Mouse (Mus musculus): ENCODE measurements around the gene Sp100. TPM values are rescaled to one million over a fixed set of nuclear protein-coding genes. Genes with fewer than 3 reads are reported as not detected.

Sp100 gene
- polyA plus RNA-seq, 1 experiment from 2014 or later, result 10.2 TPM

GRCm38 (mm10) chr1:85751932-85752680 is 102.3 kb downstream of the Sp100 start:
- DNase-seq (ENCODE audit: low spot score) (no peak), ATAC-seq (no peak)
- no peak overlapping the region for H3K4me2 ChIP-seq (replicated peaks; ENCODE audit: low read depth, low read length)
- 74% methylated on average over 11 of the region's 11 CpGs for WGBS
- H3K4me3 ChIP-seq (ENCODE audit: low read depth, low read length), result no peak overlapping the region
- no peak for TF ChIP-seq EP300 (IDR thresholded peaks at IDR 0.05)
- no peaks in the 10 kb centered on the region for H3K36me3 ChIP-seq (ENCODE audit: insufficient read depth, low read length)
- no peaks in the 10 kb centered on the region for H3K4me1 ChIP-seq (ENCODE audit: insufficient read depth, low read depth, low read length)
- no peaks in the 10 kb centered on the region for H3K9me3 ChIP-seq (ENCODE audit: low read length)
- no peaks in the 10 kb centered on the region for H3K27me3 ChIP-seq (replicated peaks; ENCODE audit: insufficient read depth, low read length)
- 0 out of 2 replicates have a peak overlapping the region, but pooled peaks have one; percentile 7 for H3K27ac ChIP-seq (ENCODE audit: low read length)
- H3K9ac ChIP-seq (replicated peaks; ENCODE audit: low read depth), result no peak overlapping the region

GRCm38 (mm10) chr1:85757531-85758230 is 107.9 kb downstream of the Sp100 start:
- H3K4me3 ChIP-seq (ENCODE audit: low read depth, low read length), result no peak overlapping the region
- 52% methylated on average over 6 of the region's 6 CpGs for WGBS
- no peak overlapping the region for H3K9ac ChIP-seq (replicated peaks; ENCODE audit: low read depth)
- H3K27me3 ChIP-seq (replicated peaks; ENCODE audit: insufficient read depth, low read length), result no peaks in the 10 kb centered on the region
- no peaks in the 10 kb centered on the region for H3K9me3 ChIP-seq (ENCODE audit: low read length)
- ATAC-seq, result no peak
- H3K36me3 ChIP-seq (ENCODE audit: insufficient read depth, low read length), result no peaks in the 10 kb centered on the region
- no peak overlapping the region for H3K27ac ChIP-seq (ENCODE audit: low read length)
- no peaks in the 10 kb centered on the region for H3K4me1 ChIP-seq (ENCODE audit: insufficient read depth, low read depth, low read length)
- TF ChIP-seq CTCF (IDR thresholded peaks at IDR 0.05) (no peak), EP300 (IDR thresholded peaks at IDR 0.05) (no peak)
- no peak for DNase-seq (ENCODE audit: low spot score)
- H3K4me2 ChIP-seq (replicated peaks; ENCODE audit: low read depth, low read length), result no peak overlapping the region

- Histone ChIP-seq H3K27ac (ENCODE audit: low read length) (no peak overlapping the region), H3K4me2 (replicated peaks; ENCODE audit: low read depth, low read length) (no peak overlapping the region)
- WGBS, result 39% methylated on average over 12 of the region's 14 CpGs
Measured at GRCm38 (mm10) chr1:85758231-85758968, 108.6 kb downstream of the Sp100 start.

DNA sequence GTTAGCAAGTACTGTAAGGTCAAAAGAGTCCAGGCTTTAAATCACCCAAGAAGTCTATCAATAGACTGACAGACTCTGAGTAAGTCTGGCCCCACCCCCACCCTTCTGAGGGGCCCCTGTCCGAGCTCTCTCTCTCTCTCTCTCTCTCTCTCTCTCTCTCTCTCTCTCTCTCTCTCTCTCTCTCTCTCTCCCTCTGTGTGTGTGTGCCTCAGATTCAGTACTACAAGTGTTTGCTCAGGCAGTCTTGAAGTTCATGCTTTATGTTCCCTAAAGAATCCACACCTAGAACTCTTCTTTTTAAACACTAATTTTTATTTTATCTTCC is 109.1 kb downstream of the Sp100 start:
- DNase-seq (ENCODE audit: low spot score) (no peak), ATAC-seq (no peak)
- Histone ChIP-seq H3K4me3 (ENCODE audit: low read depth, low read length) (no peak overlapping the region), H3K27me3 (replicated peaks; ENCODE audit: insufficient read depth, low read length) (no peaks in the 10 kb centered on the region), H3K4me1 (ENCODE audit: insufficient read depth, low read depth, low read length) (no peaks in the 10 kb centered on the region), H3K27ac (ENCODE audit: low read length) (no peak overlapping the region), H3K36me3 (ENCODE audit: insufficient read depth, low read length) (no peaks in the 10 kb centered on the region), H3K4me2 (replicated peaks; ENCODE audit: low read depth, low read length) (no peak overlapping the region), H3K9me3 (ENCODE audit: low read length) (no peaks in the 10 kb centered on the region), H3K9ac (replicated peaks; ENCODE audit: low read depth) (no peak overlapping the region)
- TF ChIP-seq CTCF (IDR thresholded peaks at IDR 0.05) (no peak), EP300 (IDR thresholded peaks at IDR 0.05) (no peak)
- 10% methylated on average over 1 of the region's 1 CpGs for WGBS

More at GRCm38 (mm10) chr1:85758231-85758968, 108.6 kb downstream of the Sp100 start:
- Histone ChIP-seq H3K4me1 (ENCODE audit: insufficient read depth, low read depth, low read length) (no peaks in the 10 kb centered on the region), H3K36me3 (ENCODE audit: insufficient read depth, low read length) (no peaks in the 10 kb centered on the region), H3K4me3 (ENCODE audit: low read depth, low read length) (no peak overlapping the region), H3K27me3 (replicated peaks; ENCODE audit: insufficient read depth, low read length) (no peaks in the 10 kb centered on the region), H3K9me3 (ENCODE audit: low read length) (no peaks in the 10 kb centered on the region), H3K9ac (replicated peaks; ENCODE audit: low read depth) (no peak overlapping the region)
- DNase-seq (ENCODE audit: low spot score), result no peak
- TF ChIP-seq EP300 (IDR thresholded peaks at IDR 0.05) (no peak), CTCF (IDR thresholded peaks at IDR 0.05) (no peak)
- no peak for ATAC-seq

Small RNA genes within 50 kb of the gene (microRNA-seq; reads per million reads assigned to microRNA genes)
- not detected for gene Mir8096

Other genes starting within 250 kb of the Sp100 start
- not detected in 2 replicates for gene G530012D18Rik, start 74.3 kb upstream of the Sp100 start, polyA plus RNA-seq (2015; fragmentation: Nextera tagmentation; extraction: Ambion mirVana)
- gene Sp110, start 51.2 kb upstream of the Sp100 start, polyA plus RNA-seq (2015; fragmentation: Nextera tagmentation; extraction: Ambion mirVana), result 5.8 and 7.2 TPM in 2 replicates
- gene Sp140, start 49.6 kb upstream of the Sp100 start, polyA plus RNA-seq (2015; fragmentation: Nextera tagmentation; extraction: Ambion mirVana), result 6.2 and 7.2 TPM in 2 replicates
- gene A630001G21Rik, start 128.7 kb downstream of the Sp100 start, polyA plus RNA-seq (2015; fragmentation: Nextera tagmentation; extraction: Ambion mirVana), result 1.5 and 1.8 TPM in 2 replicates
- 37.3 and 37.7 TPM in 2 replicates for gene Cab39, start 143.5 kb downstream of the Sp100 start, polyA plus RNA-seq (2015; fragmentation: Nextera tagmentation; extraction: Ambion mirVana)
- gene Itm2c, start 244.3 kb downstream of the Sp100 start, polyA plus RNA-seq (2015; fragmentation: Nextera tagmentation; extraction: Ambion mirVana), result 221 and 244 TPM in 2 replicates